Mouse (Mus musculus) cerebellum, adult 8-10 months (tissue): ENCODE data around the gene Crygc.
A peak's percentile ranks its signal among the peaks of the same experiment; 100 is the strongest.
"Not testable (repeated sequence)": the region's sequence is repeated elsewhere in the genome, so short reads cannot be mapped to it uniquely, and the experiment has no call there.

Source experiments
- DNase-seq: peaks from one replicate; pipeline ENCODE4 v3.0.0; 2022

Crygc gene

GRCm38 (mm10) chr1:65051696-65052095 lies 21.8 kb downstream of the Crygc start:
- DNase-seq, result no peak

- DNase-seq, result not testable (repeated sequence)
Measured at GRCm38 (mm10) chr1:65050952-65051351, 22.5 kb downstream of the Crygc start, which contains the start of gene Cryge. Gene Cryge, minus strand, starts transcription at chr1:65051149.

GRCm38 (mm10) chr1:65048781-65049180 lies 24.7 kb downstream of the Crygc start:
- DNase-seq, result peak; percentile 1

- DNase-seq, result peak; percentile 10
Measured at GRCm38 (mm10) chr1:65046401-65047109, 26.9 kb downstream of the Crygc start.

GRCm38 (mm10) chr1:65043433-65043832 lies 30.1 kb downstream of the Crygc start:
- DNase-seq, result no peak

GRCm38 (mm10) chr1:65041837-65042236 lies 31.7 kb downstream of the Crygc start:
- no peak for DNase-seq

- no peak for DNase-seq
Measured at GRCm38 (mm10) chr1:65040806-65041205, 32.7 kb downstream of the Crygc start.

- DNase-seq, result no peak
Measured at GRCm38 (mm10) chr1:65039679-65040078, 33.8 kb downstream of the Crygc start.

- DNase-seq, result no peak
Measured at GRCm38 (mm10) chr1:65037542-65037941, 35.9 kb downstream of the Crygc start.

GRCm38 (mm10) chr1:65035513-65035912 lies 38.0 kb downstream of the Crygc start:
- DNase-seq, result no peak

GRCm38 (mm10) chr1:65032641-65033040 lies 40.8 kb downstream of the Crygc start, which contains the start of gene Akr1cl:
Gene Akr1cl, minus strand, starts transcription at chr1:65032759.
- DNase-seq, result no peak

GRCm38 (mm10) chr1:65028206-65028605 lies 45.3 kb downstream of the Crygc start:
- no peak for DNase-seq
